Mouse (Mus musculus): ENCODE data around the gene Ubqln4.
A peak's percentile ranks its signal among the peaks of the same experiment; 100 is the strongest.

Gene Ubqln4

DNA sequence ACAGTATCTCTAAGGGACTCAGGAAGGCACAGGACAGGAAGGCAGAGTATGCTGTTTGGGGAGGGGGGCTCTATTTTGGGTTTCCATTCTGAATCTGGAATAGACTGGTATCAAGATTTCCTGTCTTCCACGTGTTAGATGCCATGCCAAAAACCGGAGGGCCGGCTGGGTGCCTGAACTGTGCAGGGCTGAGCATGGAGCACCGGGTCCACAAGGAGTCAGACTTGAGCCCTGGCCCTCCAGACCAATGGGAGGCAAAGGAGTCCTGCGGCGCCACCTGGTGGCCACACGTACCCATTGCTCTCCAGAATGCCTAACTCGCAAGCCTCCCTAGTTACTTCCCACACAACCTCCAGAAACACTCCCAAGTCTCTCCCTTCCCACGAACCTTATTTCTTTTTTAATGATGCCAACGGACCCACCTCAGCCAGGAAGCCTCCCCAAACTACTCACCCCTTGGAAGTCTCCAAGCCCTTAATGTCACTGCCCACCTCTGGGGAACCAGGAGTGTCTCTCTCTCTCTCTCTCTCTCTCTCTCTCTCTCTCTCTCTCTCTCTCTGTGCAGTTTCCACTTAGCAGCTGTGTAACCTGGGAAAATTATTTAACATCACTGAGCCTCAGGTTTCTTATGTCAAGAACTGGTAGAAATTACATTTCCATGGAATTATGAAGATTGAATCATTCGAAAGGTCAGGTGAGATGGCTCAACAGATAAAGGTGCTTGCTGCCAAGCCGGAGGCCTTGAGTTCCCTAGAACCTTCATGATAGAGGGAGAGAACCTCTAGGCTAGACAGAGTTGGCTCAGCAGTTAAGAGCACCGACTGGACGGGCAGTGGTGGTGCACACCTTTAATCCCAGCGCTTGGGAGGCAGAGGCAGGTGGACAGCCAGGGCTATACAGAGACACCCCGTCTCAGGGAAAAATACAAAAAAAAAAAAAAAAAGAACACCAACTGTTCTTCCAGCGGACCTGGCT lies 27.1 kb upstream of the Ubqln4 start:
- DNase-seq (ENCODE audit: low read depth, low spot score), result peak; percentile 93

DNA sequence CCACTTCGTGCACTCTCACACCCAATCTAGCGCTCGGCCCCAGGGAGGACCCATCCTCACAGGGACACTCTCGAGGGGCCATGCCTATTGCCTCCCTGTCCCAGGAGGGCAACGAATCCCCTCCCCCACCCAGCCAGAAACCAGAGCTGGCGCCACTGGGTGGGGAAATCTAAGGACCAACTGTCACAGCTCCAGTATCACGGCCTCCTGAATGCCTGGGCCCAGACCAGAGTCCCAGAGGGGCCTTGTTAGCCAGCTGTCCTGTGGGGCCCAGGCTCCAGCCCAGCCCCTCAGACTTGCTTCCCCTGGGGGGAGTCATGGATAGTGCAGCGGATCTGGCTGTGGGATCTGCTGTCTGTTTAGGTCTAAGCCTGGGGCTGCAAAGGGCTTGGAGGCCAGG lies 26.0 kb upstream of the Ubqln4 start:
- no peak for DNase-seq (ENCODE audit: low read depth, low spot score)

DNA sequence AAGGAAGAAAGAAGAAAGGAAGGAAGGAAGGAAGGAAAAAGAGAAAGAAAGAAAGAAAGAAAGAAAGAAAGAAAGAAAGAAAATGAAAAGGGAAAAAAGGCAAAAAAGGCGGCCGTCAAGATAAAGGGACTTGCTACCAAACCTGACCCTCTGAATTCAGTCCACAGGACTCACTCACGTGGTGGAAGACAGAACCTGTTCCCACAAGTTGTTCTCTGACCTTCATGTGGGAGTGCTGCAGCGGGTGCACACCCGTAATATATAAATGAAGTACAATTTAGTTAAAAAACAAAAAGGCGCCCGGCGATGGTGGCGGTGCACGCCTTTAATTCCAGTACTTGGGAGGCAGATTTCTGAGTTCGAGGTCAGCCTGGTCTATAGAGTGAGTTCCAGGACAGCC lies 24.9 kb upstream of the Ubqln4 start:
- DNase-seq (ENCODE audit: low read depth, low spot score), result no peak

DNA sequence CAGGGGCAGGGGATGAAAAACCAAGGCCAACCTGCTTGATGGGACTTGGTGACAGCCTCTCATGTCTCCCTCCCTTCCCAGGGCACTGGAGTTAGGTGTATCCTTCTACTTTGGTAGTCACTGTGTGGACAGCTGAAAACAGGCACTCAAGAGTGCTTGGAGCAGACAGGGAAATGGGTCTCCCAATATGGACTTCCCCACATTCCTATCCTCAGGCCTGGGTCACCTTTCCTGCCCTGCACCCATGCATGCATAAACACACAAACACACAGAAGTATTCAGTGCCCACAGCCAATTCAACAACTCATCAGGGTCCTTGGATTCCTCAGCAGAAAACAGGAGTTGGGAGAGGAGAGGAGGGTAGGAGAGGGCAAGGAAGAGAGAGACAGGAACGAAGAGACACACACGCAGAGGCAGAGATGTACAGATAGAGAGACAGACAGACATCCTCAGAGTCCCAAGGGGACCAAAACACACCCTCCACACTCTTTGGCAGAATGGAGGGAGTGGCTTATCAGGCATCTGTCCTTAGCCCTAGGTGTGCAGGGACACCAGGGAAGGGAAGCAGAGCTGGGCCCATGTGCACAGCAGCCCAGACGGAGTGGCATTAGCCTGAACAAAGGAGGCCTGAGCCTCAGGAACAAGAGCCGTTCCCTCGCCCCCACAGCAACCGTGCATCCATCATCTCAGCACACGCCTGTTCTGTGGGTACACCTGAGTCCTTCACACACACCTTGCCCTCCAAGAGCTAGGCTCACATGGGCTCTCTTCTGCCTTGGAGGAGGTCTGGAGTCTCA lies 24.2 kb upstream of the Ubqln4 start:
- DNase-seq (ENCODE audit: low read depth, low spot score), result no peak

DNA sequence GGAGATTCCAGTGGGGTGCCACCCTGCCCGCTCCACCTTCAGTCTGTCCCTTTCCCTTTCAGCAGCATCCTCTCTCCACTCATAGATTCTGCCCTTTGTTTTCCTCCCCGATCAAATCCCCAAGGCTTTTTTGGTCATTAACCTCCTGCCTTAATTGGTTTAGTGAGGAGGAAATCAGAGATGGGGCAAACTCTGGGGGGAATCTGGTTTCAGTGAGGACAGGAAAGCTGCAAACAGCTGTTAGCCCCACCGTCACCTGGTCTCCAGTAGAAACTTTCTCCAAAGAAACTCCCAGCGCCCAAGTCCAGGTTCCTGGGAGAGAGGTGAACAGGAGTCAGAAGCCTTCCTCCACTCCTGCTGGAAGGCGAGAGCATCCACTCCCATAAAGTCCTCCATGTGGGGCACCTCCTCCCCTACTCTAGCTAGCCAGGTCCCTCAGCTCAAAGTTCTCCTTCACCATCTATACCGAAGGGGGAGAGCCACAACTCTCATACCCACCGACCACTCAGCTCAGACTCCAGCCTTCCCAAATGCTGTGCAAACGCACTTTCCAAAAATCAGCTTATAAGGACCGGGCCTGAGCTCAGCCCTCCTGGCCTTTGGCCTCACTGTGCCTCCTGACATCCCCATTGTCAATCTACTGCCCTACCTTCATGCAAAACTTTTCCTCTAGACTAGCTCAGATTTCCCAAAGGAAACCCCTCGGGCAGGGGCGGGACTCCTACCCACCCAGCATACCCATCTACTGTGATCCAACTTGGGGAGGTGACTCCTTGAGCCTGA lies 23.3 kb upstream of the Ubqln4 start:
- no peak for DNase-seq (ENCODE audit: low read depth, low spot score)

DNA sequence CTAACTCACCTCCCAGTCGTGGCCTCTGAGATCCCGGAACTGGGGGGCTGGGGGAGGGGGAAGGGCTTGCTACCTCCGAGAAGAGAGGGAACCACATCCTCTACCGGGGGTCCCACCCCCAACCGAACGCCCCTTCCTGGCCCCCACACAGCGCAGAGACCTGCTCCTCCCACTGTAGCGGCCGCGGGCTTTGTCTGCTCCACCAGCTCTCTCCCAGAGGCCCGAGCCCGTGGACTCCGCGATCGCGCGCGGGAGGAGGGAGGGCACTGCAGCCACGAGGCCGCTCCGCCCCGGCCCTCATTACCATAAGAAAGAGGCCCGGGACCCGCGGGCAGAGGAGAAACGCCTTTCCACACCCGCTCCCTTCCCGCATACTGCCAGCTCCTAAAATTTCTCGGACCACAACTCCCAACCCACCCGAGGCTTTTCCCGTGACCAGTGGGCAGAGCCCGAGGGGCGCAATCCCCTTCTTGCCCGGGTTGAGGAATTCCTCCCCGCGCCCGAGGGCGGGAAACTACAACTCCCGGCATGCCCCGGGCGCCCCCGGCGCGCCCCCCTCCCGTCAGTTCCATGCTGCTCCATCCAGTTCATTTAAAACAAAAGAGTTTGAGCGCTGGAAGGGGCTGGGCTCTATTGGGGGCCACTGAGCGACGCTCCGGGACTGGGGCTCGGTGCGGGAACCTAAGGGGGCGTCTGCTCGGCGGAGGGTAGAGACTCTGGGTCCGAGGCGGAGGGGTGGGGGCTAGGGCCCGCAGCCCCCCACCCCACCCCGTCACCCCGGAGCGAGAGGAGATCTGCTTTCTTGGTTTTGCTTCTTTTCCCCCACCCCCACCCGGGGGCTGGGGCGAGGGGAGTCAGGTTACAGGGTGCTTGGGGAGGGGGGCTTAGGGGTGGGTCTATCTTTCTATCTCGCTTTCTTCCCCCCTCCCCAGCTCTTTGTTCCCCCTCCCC lies 21.9 kb upstream of the Ubqln4 start:
- DNase-seq (ENCODE audit: low read depth, low spot score), result peak; percentile 94

DNA sequence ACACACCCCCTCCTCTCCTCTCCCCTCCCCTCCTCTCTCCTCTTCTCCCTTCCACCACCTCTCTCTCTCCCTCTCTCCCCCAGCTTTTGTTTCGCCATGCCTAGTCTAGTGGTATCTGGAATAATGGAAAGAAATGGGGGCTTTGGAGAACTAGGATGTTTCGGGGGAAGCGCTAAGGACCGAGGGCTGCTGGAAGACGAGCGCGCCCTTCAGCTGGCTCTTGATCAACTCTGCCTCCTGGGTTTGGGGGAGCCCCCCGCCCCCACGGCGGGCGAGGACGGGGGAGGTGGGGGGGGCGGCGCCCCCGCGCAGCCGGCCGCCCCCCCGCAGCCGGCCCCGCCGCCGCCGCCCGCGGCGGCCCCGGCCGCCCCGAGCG lies 21.3 kb upstream of the Ubqln4 start, which contains the start of gene Mex3a:
TSS of gene Mex3a (plus strand) at position 97 of the 376 bp plus-strand sequence.
- DNase-seq (ENCODE audit: low read depth, low spot score), result no peak

DNA sequence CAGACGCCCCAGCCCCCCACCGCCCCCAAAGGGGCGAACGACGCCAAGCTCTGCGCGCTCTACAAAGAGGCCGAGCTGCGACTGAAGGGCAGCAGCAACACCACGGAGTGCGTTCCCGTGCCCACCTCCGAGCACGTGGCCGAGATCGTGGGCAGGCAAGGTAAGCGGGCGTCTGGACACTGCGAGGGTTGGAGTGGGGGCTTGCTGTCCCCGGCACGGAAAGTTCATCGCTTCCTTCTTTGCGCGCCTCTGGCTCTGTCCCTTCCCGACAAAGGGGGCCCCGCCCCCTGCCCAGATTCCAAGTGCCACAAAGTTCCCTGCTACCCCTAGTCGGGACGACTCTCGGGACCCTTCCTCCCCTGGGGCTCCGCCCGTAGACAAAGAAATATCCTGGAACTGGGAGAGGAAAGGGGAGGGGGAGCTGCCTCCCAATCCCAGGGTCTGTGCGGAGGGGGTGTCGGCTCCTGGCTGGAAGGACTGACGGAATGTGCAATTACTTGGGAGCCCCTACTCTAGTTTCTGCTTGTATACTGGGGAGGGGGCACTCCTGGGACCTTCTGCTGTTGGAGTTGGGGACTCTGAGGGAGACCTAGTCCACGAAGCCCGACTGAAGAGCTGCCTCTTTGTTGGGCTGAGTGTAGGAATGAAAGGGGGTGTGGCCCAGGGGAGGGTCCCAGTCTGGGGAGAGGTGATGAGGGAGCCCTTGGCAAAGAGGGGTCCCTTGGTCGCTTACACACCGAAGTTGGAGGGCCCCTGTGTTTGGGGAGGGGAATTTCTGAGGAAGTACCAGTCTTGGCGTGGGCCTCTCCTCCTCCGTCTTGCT lies 20.7 kb upstream of the Ubqln4 start:
- peak; percentile 87 for DNase-seq (ENCODE audit: low read depth, low spot score)

DNA sequence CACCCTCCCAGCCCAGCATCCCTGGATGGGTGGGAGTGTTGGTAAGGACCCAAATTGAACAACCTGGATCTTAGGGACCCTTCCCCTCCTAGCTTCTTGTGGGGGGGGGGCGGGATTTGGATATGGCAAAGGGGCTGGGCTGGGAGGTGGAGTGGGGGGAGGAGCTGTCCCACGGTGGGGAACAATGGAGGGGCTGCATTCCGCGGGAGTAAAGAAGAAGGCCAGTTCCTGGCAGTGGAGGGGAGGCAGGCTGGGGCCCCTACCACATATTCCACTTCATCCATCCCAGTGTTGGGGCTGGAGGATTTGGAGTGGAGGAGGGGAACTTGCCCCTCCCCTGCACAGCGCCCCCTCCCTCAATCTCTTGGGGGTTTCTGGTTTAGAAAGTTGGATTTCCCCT lies 19.9 kb upstream of the Ubqln4 start:
- no peak for DNase-seq (ENCODE audit: low read depth, low spot score)

DNA sequence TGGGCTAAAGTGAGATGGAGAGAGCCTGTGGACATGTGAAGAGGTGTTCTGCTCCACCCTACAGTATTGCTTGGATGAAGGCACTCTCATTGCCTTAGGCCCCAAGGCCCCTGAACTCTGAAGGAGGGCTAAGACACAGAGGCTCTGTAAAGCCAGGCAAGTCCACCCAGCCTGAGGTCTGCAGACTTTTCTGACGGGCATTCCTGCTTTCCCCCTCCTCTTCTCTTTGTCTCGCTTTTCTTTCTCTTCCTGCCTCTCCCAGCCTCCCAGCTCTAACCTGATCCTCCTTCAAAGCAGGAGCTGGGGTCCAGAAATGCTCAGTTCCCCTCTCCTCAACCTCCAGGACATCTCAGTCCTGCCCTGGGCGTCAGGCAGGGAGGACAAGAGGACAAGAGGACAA lies 18.6 kb upstream of the Ubqln4 start:
- no peak for DNase-seq (ENCODE audit: low read depth, low spot score)

DNA sequence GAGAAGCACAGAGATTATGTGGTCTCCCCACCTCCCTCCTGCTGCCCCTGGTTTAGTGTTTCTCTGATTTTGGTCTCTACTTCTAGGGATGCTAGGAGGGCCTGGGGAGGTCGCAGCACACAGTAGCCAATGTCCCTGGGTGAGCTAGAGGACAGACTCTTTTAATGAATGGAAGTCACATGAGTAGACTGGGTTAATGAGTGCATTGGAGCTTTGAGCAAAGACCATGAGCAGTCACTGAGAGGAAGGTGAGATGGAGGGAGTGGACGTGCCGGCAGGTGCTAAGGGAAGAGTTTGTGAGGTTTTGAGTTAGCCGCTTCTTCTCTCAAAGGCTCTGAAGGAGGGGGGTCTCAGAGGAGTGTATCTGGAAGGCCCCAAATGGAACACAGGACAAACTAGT lies 18.0 kb upstream of the Ubqln4 start:
- no peak for DNase-seq (ENCODE audit: low read depth, low spot score)

DNA sequence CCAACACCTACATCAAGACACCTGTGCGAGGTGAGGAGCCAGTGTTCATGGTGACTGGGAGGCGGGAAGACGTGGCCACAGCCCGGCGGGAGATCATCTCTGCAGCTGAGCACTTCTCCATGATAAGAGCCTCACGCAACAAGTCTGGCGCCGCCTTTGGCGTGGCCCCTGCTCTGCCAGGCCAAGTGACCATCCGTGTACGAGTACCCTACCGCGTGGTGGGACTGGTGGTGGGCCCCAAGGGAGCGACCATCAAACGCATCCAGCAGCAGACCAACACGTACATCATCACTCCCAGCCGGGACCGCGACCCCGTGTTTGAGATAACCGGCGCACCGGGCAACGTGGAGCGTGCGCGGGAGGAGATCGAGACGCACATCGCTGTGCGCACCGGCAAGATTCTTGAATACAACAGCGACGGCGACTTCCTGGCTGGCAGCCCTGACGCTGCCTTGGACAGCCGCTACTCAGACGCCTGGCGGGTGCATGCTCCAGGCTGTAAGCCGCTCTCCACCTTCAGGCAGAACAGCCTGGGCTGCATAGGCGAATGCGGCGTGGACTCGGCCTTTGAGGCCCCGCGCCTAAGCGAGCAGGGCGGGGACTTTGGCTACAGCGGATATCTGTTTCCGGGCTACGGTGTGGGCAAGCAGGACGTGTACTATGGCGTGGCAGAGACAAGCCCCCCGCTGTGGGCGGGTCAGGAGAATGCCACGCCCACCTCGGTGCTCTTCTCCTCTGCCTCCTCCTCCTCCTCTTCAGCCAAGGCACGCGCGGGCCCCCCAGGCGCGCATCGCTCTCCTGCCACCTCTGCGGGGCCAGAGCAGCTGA lies 17.2 kb upstream of the Ubqln4 start:
- DNase-seq (ENCODE audit: low read depth, low spot score), result peak; percentile 81

DNA sequence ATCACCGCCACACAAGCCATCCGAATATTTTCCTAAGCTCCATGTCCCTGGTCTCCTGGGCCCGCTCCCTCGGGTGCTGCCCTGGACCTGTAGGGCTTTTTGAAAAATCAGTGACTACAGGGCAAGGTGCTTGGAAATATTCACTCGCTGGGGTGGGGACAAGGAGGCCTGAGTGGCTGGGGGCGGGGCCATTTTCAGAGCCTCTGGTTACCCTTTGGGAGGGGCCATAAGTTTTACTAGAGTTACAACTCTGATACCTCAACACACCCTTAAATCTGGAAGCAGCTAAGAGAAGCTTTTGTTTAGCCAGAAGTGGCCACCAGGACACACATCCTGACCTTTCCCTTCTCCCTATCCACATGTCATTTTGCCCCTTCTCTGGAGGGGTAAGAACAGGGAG lies 16.4 kb upstream of the Ubqln4 start:
- DNase-seq (ENCODE audit: low read depth, low spot score), result no peak

DNA sequence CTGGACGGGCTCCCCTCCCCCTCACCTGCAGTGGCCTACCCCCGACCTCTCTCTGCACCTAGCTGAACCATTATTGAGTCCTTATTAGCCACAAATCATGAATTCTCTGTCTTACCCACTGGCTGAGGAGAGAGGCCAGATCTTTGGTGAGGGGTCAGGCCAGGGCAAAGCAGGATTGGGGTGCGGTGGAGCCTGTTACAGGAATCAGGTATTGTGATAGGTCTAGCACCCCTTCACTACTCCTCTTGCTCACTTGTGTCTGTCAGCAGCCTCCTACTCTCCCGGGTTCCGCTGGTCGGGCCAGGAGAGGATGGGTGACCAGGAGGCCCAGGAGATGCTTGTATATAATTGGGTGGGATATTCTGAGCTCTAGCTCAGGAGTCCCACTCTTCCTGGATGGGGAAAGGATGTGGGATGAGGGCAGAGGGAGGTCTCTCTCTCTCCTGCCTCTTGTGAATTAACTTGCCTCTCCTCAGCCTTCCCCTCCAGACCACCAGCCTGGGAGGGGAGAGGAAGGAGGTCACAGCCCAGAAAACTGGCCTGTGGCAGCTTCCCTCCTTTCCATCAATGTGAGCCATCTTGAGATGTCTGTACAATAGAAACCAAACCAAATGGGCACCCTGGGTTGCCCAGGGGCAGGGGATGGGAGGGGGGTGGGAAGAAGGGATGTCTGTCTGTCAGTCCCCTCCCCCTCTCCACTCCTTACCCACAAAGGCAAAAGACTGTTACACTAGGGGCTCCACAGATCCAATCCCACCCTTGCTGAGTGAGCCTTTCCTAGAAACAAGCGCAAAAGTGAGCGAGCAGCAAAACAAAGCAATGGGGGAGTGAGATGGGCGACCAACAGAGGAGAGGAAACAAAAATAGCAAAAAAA lies 15.1 kb upstream of the Ubqln4 start:
- no peak for DNase-seq (ENCODE audit: low read depth, low spot score)

DNA sequence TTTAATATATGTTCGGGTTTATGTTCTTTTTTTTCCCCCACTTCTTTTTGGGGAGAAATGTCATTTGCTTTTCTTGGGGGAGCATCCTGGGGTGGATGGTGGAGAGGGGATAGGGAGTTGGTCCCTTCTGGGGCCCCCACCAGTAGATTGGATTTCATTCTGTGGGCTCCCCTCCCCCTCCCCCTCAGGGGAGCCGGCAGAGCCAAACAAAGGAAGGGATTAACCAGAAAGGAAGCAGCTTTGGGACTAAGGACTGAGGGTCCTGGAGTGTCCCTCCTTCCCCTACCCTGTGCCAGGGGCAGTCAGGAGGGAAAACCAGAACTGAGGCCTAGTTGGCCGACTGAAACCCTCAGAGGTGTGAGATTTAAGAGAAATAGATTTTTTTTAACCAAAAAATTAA lies 14.2 kb upstream of the Ubqln4 start:
- no peak for DNase-seq (ENCODE audit: low read depth, low spot score)

DNA sequence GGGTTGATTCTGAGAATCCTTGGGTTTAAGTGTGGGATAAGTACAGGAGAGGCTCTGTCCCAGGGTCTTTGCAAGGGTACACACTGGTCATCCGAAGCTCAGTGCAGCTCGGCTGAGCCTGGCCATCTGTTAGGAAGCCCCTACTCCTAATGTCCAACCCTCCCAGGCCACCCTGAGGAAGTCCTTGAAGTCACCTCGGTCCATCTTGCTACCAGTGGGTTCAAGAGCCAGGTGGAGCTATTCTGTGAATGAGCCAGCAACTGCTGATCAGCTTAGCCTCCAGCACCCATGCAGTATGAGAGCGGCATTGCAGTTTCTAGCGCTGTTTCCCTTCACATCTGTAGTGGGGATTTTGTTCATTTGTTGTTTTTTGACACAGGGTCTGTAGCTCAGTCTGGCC lies 13.5 kb upstream of the Ubqln4 start:
- no peak for DNase-seq (ENCODE audit: low read depth, low spot score)

DNA sequence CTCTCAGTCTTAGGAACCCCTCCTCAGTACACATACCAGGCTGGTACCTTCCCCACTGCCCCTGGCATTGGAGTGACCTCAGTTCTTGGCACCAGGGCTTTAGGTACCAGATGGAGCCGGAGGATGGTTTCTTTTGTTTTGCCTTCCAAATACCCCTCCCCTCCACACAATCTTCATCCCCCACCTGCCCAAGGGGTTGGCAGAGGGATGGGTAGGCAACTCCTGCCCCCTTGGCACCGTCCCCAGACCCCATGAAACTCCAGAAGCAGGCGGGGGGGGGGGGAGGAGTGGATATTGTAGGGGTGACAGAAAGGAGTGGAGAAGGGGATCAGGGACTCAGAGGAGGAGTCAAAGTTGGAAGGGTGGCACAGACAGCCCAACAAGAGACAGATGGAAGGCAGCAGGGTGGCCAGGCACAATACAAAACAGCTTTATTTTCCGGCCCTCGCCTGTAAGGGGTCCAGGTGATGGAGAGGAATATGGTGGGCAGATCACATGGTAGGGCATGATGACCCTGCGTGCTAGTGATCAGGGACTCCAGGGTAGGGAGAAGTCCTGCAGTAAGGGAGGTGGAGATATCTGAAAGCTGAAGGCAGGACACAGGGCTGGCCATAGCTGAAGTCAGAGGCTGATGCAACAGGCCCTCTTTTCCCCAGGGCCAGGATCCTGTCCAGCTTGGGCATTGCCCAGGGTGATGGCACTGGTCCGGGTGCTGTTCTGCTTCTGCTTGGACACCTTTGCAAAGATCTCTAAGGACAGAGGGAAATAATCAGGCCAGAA lies 11.7 kb upstream of the Ubqln4 start:
- no peak for DNase-seq (ENCODE audit: low read depth, low spot score)

All from mesoderm, embryonic 11.5 days (tissue).